Mouse (Mus musculus): ENCODE data around the gene Traf1. TPM values are rescaled to one million over a fixed set of nuclear protein-coding genes. Genes with fewer than 3 reads are reported as not detected.

The Traf1 gene
- total RNA-seq, 2 experiments from 2014 or later: 0.30 to 0.97 TPM

- no peak for DNase-seq (ENCODE audit: low spot score)
These were observed 17.9 kb downstream of the Traf1 start for GRCm38 (mm10) chr2:34943556-34944120.

- DNase-seq (ENCODE audit: low spot score): no peak
These were observed 20.4 kb downstream of the Traf1 start for GRCm38 (mm10) chr2:34941061-34941675.

GRCm38 (mm10) chr2:34940246-34940645 is 21.3 kb downstream of the Traf1 start:
- no peak for DNase-seq (ENCODE audit: low spot score)

- DNase-seq (ENCODE audit: low spot score): peak; percentile 47
These were observed 23.0 kb downstream of the Traf1 start for GRCm38 (mm10) chr2:34938269-34939208.

- no peak for DNase-seq (ENCODE audit: low spot score)
These were observed 24.1 kb downstream of the Traf1 start for GRCm38 (mm10) chr2:34937460-34937859.

- no peak for DNase-seq (ENCODE audit: low spot score)
These were observed 34.3 kb downstream of the Traf1 start for GRCm38 (mm10) chr2:34927320-34927719.

- no peak for DNase-seq (ENCODE audit: low spot score)
These were observed 38.8 kb downstream of the Traf1 start for GRCm38 (mm10) chr2:34922729-34923128.

GRCm38 (mm10) chr2:34920144-34920543 is 41.4 kb downstream of the Traf1 start:
- no peak for DNase-seq (ENCODE audit: low spot score)

GRCm38 (mm10) chr2:34915103-34915502 is 46.5 kb downstream of the Traf1 start:
- DNase-seq (ENCODE audit: low spot score): no peak

- DNase-seq (ENCODE audit: low spot score): no peak
These were observed 46.8 kb downstream of the Traf1 start for GRCm38 (mm10) chr2:34914823-34915082.

GRCm38 (mm10) chr2:34914069-34914822 is 47.3 kb downstream of the Traf1 start:
- no peak for DNase-seq (ENCODE audit: low spot score)

- no peak for DNase-seq (ENCODE audit: low spot score)
These were observed 48.1 kb downstream of the Traf1 start, which contains the start of gene Phf19 for GRCm38 (mm10) chr2:34913218-34914068. TSS of gene Phf19 (minus strand) at chr2:34914026.

- DNase-seq (ENCODE audit: low spot score): no peak
These were observed 49.0 kb downstream of the Traf1 start for GRCm38 (mm10) chr2:34912613-34913012.

- no peak for DNase-seq (ENCODE audit: low spot score)
These were observed 49.7 kb downstream of the Traf1 start for GRCm38 (mm10) chr2:34911871-34912270.

GRCm38 (mm10) chr2:34909719-34910118 is 51.9 kb downstream of the Traf1 start:
- DNase-seq (ENCODE audit: low spot score): no peak

GRCm38 (mm10) chr2:34906861-34907604 is 54.5 kb downstream of the Traf1 start:
- DNase-seq (ENCODE audit: low spot score): peak; percentile 59

GRCm38 (mm10) chr2:34906426-34906825 is 55.1 kb downstream of the Traf1 start:
- no peak for DNase-seq (ENCODE audit: low spot score)

GRCm38 (mm10) chr2:34904849-34905542 is 56.6 kb downstream of the Traf1 start:
- DNase-seq (ENCODE audit: low spot score): peak; percentile 99

- DNase-seq (ENCODE audit: low spot score): no peak
These were observed 57.7 kb downstream of the Traf1 start for GRCm38 (mm10) chr2:34903652-34904405.
